Mouse (Mus musculus): Measurements from ENCODE around the gene Smarcd3.
A peak's percentile ranks its signal among the peaks of the same experiment; 100 is the strongest.

The Smarcd3 gene

DNA sequence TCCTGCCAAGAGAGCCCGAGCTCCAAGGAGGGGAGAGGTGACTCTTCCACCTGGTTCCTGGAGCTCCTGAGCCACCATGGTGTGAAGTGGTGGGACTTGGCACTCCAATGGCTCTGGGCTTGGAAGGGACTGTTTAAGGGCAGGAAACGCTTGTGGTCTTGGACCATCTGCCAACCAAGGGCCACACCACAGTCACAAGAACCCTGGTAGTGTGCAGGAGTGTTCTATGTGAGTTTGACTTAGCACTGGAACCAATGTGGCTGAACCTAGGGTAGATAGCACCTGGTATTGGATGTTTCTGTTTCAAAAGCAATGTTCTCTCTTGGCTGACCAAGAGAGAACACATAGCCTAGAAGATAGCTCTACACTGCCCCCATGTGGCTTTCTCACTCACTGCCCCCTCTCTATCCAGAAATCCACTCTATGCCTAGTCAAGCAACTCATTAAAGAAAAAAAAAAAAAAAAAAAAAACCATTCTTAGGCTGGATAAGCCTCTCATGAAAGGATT is 26.9 kb downstream of the Smarcd3 start:
- peak; percentile 80 for DNase-seq (ENCODE audit: low spot score)

- peak; percentile 69 for DNase-seq (ENCODE audit: low spot score)
Observed at GRCm38 (mm10) chr5:24596519-24597171, 27.6 kb downstream of the Smarcd3 start.

GRCm38 (mm10) chr5:24595786-24596380 is 28.3 kb downstream of the Smarcd3 start:
- DNase-seq (ENCODE audit: low spot score) = no peak

GRCm38 (mm10) chr5:24595261-24595660 is 28.9 kb downstream of the Smarcd3 start:
- DNase-seq (ENCODE audit: low spot score) = no peak

GRCm38 (mm10) chr5:24594346-24594745 is 29.9 kb downstream of the Smarcd3 start:
- DNase-seq (ENCODE audit: low spot score) = no peak

DNA sequence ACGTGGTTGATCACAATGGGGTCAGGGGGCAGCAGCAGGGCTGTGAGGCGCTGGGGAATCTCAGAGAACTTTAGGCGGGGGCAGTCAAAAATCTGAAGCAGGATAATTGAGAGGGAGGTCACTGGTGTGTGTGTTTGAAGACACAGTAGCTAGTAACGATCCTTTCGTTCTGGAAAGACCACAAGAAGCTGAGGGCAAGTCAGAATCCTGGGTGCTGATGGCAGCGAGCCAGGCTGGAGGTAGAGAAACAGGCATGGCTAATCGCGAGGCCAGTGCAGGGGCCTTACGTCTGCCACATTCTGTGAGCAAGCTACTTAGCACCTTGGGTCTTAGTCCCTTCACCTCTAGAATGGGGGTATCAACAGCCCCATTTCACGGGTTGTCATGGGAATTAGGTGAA is 30.3 kb downstream of the Smarcd3 start:
- DNase-seq (ENCODE audit: low spot score) = no peak

DNA sequence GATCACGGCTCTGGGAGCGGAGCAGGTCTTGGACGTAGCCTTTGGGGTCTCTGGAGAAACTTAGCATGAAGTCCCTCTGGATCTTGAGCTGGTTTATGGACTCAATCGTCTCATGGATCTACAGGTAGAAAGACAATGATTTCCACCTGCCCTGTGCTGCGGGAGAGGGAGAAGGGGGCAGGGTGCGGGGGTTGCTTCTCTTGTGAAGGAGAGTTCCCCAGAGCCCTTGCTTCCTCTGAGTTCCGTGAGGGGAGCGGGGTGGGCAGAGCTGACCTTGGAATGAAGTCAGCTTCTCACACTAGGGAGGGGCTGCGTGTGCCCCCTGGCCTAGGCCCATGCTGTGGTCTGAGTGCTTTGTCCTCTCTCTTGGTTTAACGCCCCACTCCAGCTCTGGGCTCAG is 31.0 kb downstream of the Smarcd3 start:
- DNase-seq (ENCODE audit: low spot score) = no peak

DNA sequence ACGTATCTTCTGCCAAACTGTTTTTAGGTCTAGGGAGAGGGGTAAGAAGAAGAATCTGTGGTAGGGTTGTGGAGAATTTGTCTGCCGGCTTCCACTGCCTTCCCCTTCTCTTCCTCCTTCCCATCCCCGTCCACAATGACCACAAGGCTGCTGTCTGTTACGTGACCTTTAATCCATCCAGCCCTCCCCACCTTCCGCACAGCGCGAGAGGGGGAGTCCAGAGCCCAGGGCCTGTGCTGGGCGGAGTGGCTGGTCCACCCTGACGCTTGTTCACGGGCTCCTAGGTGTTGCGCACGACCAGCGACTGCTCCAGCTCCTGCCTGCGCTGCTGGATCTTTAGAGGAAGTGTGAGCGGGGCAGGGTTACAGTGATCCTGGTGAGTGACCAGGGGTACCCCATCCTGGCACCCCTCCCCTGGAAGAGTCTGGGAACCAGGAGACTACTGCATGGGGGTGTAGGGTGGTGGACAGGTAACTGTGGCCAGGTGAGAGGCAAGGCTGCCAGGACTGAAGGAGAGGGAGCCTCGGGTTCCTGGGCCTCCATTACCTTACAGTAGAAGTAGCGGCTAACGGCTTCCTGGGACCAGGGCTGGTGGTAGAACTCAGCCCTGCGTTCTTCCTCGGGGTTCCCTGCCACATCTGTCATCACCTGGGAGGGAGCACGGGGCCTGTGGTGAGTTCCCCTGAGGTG is 31.6 kb downstream of the Smarcd3 start:
- no peak for DNase-seq (ENCODE audit: low spot score)

DNA sequence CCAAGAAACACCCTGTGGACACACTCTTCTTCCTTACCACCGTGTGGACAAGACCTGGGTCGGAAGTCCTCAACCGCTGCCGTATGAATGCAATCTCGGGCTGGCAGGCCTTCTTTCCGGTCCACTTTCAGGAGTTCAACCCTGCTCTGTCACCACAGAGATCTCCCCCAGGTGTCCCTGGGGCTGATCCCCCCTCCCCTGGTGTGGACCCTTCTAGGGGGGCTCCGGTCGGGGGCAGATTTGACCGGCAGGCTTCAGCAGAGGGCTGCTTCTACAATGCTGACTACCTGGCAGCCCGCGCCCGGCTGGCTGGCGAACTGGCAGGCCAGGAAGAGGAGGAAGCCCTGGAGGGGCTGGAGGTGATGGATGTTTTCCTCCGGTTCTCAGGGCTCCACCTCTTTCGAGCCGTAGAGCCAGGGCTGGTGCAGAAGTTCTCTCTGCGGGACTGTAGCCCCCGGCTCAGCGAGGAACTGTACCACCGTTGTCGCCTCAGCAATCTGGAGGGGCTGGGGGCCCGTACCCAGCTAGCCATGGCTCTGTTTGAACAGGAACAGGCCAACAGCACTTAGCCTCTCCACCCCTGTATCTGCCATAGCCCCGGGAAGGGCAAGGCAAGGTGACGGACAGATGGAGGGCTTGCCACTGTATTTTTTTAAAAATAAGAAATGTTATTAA is 32.3 kb downstream of the Smarcd3 start:
- DNase-seq (ENCODE audit: low spot score) = no peak

GRCm38 (mm10) chr5:24591268-24591721 is 32.9 kb downstream of the Smarcd3 start:
- DNase-seq (ENCODE audit: low spot score) = peak; percentile 48

GRCm38 (mm10) chr5:24589511-24590500 is 34.4 kb downstream of the Smarcd3 start:
- DNase-seq (ENCODE audit: low spot score) = no peak

DNA sequence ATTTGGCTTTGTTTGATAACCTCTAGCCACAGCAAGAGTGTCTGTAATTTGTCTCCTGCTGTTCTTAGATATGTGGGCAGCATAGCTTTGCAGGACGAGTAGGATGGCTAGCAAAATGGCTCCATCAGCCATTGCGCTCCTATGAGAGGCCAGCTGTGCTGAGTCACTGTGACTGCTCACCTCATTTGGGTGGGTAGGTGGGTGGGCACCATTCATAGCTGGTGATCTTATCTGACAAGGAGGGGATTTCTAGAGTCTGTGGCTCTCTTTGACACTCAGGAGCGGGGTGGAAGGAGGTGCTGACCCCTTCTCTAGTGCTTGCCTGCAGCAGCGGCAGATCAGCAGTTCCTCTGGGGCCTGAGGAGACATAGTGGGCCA is 37.0 kb downstream of the Smarcd3 start:
- DNase-seq (ENCODE audit: low spot score) = peak; percentile 35

DNA sequence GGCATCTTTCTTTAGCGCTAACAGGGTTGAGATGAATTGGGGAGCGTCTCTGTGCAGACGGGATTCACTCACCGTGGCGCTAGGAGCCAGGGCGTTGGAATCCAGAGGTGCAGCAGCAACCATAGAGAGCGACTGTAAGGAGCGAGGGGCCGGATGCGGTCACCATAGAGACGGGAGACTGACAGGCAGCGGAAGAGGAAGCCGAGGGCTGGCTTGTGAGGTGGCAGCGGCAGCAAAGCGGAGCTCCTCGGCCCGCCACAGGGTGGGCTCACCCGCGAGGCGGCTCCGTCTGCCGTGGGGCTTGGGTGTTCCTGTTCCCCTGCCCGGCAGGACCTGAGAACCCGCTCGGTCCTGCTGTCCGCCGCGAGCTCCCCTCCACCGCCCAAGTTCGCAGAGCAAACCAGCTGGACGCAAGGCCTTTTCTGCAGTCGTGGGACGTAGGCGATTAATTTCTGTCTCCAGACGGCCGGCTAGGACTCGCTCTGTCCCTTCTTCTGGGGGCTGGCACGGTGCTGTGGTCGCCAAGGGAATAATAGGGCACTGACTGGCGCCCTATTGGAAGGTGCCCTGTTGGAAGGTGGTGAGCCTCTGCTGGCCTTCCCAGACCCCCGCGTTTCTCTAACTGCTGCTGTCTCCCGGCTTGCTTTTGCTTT is 37.5 kb downstream of the Smarcd3 start, which contains the start of gene Chpf2:
TSS of gene Chpf2 (plus strand) at position 195 of the 653 bp plus-strand sequence.
- peak; percentile 93 for DNase-seq (ENCODE audit: low spot score)

DNA sequence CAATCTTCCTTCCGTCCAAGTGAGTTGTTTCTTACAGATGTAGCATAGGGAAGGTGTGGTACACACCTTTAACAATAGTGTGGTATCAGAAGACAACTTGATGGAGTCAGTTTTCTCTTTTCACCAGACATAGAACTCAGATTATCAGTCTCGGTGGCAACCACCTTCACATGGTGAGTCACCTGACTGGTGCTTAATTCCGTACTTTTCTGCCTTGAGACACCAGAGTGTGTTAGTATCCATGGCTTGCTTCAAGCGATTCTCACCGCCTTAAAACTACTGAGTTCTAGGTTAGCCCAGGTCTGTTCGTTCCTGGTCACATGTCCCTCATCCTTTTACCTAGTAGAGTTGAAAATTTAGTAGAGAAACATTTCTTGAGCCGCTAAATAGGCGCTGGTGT is 38.1 kb downstream of the Smarcd3 start:
- DNase-seq (ENCODE audit: low spot score) = no peak

- no peak for DNase-seq (ENCODE audit: low spot score)
Observed at GRCm38 (mm10) chr5:24578109-24578963, 45.9 kb downstream of the Smarcd3 start.

- peak; percentile 100 for DNase-seq (ENCODE audit: low spot score)
Observed at GRCm38 (mm10) chr5:24577183-24577929, 46.9 kb downstream of the Smarcd3 start, which contains the start of gene Abcf2. Gene Abcf2 (minus strand): TSS chr5:24577467.

GRCm38 (mm10) chr5:24576801-24577182 is 47.4 kb downstream of the Smarcd3 start:
- DNase-seq (ENCODE audit: low spot score) = peak; percentile 49

- DNase-seq (ENCODE audit: low spot score) = no peak
Observed at GRCm38 (mm10) chr5:24575948-24576347, 48.3 kb downstream of the Smarcd3 start.

DNA sequence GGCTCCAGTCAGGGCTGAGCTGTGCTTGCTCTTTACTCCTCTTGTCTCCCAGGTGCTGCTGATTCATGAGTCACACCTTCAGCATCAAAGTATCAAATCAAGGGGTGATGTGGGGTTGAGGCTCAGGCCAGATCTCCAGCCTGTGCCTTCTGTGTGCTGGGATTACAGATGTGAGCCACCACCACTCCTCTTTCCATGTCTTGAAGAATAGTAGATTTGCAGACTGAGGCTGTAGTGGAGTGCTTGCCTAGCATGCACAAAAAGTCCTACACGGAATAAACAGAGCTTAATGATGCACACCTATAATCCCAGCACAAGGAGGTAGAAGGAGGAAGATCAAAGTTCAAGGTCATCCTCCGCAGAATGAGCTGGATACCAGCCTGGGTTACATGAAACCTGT is 67.5 kb downstream of the Smarcd3 start, which contains the start of gene 4931409K22Rik:
TSS of gene 4931409K22Rik (minus strand) at position 101 of the 400 bp plus-strand sequence.
- DNase-seq (ENCODE audit: low spot score) = no peak

Measured in embryo, embryonic 10 days (tissue).